29 mouse cellular contexts compared by ENCODE assay signal in the genomic region with DNA sequence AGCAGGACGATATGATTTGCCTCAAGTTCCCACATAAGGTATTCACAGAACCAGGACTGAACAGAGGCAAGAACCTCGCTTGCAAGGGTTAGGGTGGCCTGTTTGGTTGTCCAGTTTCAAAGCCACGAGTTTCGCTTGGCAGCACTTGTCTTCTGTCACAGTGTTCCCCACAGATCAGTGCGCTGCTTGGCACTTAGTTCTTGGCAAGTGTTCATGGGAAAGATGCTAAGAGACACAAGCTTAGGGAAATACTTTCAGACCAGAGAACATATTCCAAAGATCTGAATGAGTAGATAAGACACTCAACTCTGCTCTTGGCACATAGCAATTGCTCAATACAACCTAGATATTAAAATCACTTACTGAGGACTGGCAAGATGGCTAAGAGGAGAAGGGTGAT. TPM values are rescaled to one million over a fixed set of nuclear protein-coding genes. Genes with fewer than 3 reads are reported as not detected.
DNase-seq lines count a peak whose midpoint lies in the region; ATAC-seq and TF ChIP-seq lines count a peak whose summit lies in the region.
"Had no signal": no experiment of that assay in that cellular context is flagged by ENCODE, and none has a peak within 500 bp of the region (broad histone marks: within the 10 kb centered on the region; RNA-seq: fewer than 3 reads in every experiment).

No protein-coding gene starts in this region.

- DNase-seq in cerebellum, postnatal 14 days, result peak; percentile 29 to 42
- no peak for DNase-seq in cerebellum, adult 9-11 months
- DNase-seq in heart, postnatal 10 days, result peak; percentile 27 to 38
- peak; percentile 39 for DNase-seq in lung, postnatal 0 days (ENCODE audit: low spot score)
- DNase-seq in lung, postnatal 4 days, result no peak
- peak; percentile 17 for DNase-seq in skeletal muscle tissue, adult 2 months (ENCODE audit: low read depth, low spot score)
- DNase-seq in testis, postnatal 14 days (ENCODE audit: low spot score), result no peak
- DNase-seq: adrenal gland, postnatal 36 days; cerebellum, adult 11-12 months; kidney, adult 18-20 months; kidney, postnatal 14 days; layer of hippocampus, postnatal 36 days; liver; lung, embryonic 14.5 days; midbrain, embryonic 14.5 days; right cerebral cortex, adult 18-20 months; thymus, postnatal 25 days had no signal

- H3K27ac ChIP-seq in heart, embryonic 12.5 days (ENCODE audit: poor library complexity, severe bottlenecking), result no peak overlapping the region
- no peak overlapping the region for H3K27ac ChIP-seq in lung, postnatal 0 days (ENCODE audit: low read length)
- H3K27ac ChIP-seq: embryonic facial prominence, embryonic 10.5 days; forebrain, embryonic 12.5 days; layer of hippocampus, adult 2 months; neural tube, embryonic 13.5 days had no signal

- no peaks in the 10 kb centered on the region for H3K9me3 ChIP-seq in heart, embryonic 12.5 days (replicated peaks)
- H3K9me3 ChIP-seq in lung, postnatal 0 days (ENCODE audit: low read length), result no peaks in the 10 kb centered on the region
- H3K9me3 ChIP-seq: embryonic facial prominence, embryonic 10.5 days; forebrain, embryonic 12.5 days; G1E; megakaryocyte, embryonic 14.5 days; neural tube, embryonic 13.5 days had no signal

- 0 out of 2 replicates have a peak, but pooled peaks cover 12% of the 10 kb centered on the region for H3K4me1 ChIP-seq in heart, embryonic 12.5 days (replicated peaks)
- H3K4me1 ChIP-seq in lung, postnatal 0 days (ENCODE audit: insufficient read depth, low read depth, low read length), result no peaks in the 10 kb centered on the region
- H3K4me1 ChIP-seq: embryonic facial prominence, embryonic 10.5 days; forebrain, embryonic 12.5 days; neural tube, embryonic 13.5 days had no signal

- H3K9ac ChIP-seq in heart, embryonic 12.5 days, result no peak overlapping the region
- H3K9ac ChIP-seq in lung, postnatal 0 days (replicated peaks; ENCODE audit: low read depth), result no peak overlapping the region
- H3K9ac ChIP-seq: forebrain, embryonic 12.5 days; lung, embryonic 14.5 days; neural tube, embryonic 13.5 days had no signal

- 85% methylated on average over 5 of the region's 5 CpGs for WGBS in heart, embryonic 12.5 days
- 58% methylated on average over 5 of the region's 5 CpGs for WGBS in lung, postnatal 0 days

- H3K27me3 ChIP-seq in heart, embryonic 12.5 days (replicated peaks), result no peaks in the 10 kb centered on the region
- no peaks in the 10 kb centered on the region for H3K27me3 ChIP-seq in lung, postnatal 0 days (replicated peaks; ENCODE audit: insufficient read depth, low read length)
- H3K27me3 ChIP-seq: megakaryocyte, embryonic 14.5 days; neural tube, embryonic 13.5 days had no signal

- no peaks in the 10 kb centered on the region for H3K36me3 ChIP-seq in heart, embryonic 12.5 days
- no peaks in the 10 kb centered on the region for H3K36me3 ChIP-seq in lung, postnatal 0 days (ENCODE audit: insufficient read depth, low read length)
- H3K36me3 ChIP-seq: embryonic facial prominence, embryonic 10.5 days; forebrain, embryonic 12.5 days; G1E; neural tube, embryonic 13.5 days had no signal

- ATAC-seq in heart, embryonic 12.5 days (ENCODE audit: insufficient number of reproducible peaks, low FRiP score), result no peak
- ATAC-seq in lung, postnatal 0 days, result no peak; the same call in 1 of the 2 replicates

- intact Hi-C loops in heart, postnatal 10 days (cut with DNase I), result no loop called here

- no peak for TF ChIP-seq CTCF in lung, postnatal 0 days (IDR thresholded peaks at IDR 0.05)

- no peak overlapping the region for H3K4me2 ChIP-seq in heart, embryonic 12.5 days
- no peak overlapping the region for H3K4me2 ChIP-seq in lung, postnatal 0 days (replicated peaks; ENCODE audit: low read depth, low read length)
- H3K4me2 ChIP-seq: forebrain, embryonic 12.5 days; lung, embryonic 14.5 days; neural tube, embryonic 13.5 days had no signal

- no peak overlapping the region for H3K4me3 ChIP-seq in heart, embryonic 12.5 days
- H3K4me3 ChIP-seq in lung, postnatal 0 days (ENCODE audit: low read depth, low read length), result no peak overlapping the region
- H3K4me3 ChIP-seq: embryonic facial prominence, embryonic 10.5 days; forebrain, embryonic 12.5 days; layer of hippocampus, adult 2 months; megakaryocyte, embryonic 14.5 days; neural tube, embryonic 13.5 days had no signal

- TF ChIP-seq EP300 in lung, postnatal 0 days (IDR thresholded peaks at IDR 0.05), result no peak

RNA-seq across cellular contexts. Expression of gene 1700024P04Rik, which starts 17.8 kb away (rescaled TPM):
- not detected for total RNA-seq in heart, postnatal 10 days (2021)
- not detected in 2 replicates for polyA plus RNA-seq in heart, embryonic 12.5 days (2016; fragmentation: Nextera tagmentation; extraction: Ambion mirVana)
- polyA plus RNA-seq in lung, postnatal 0 days (2015; fragmentation: Nextera tagmentation; extraction: Ambion mirVana), result not detected in 2 replicates
- total RNA-seq: adrenal gland, postnatal 36 days; common myeloid progenitor, adult 5-6 weeks; G1E; gastrocnemius, postnatal 4 days; hematopoietic stem cell, adult 5-6 weeks; layer of hippocampus, adult 2 months; layer of hippocampus, postnatal 36 days; left cerebral cortex, postnatal 25 days had no signal
- polyA plus RNA-seq: embryonic facial prominence, embryonic 10.5 days; forebrain, embryonic 12.5 days; G1E; lung, embryonic 14.5 days; midbrain, embryonic 14.5 days; neural tube, embryonic 13.5 days; small intestine, adult 2 months had no signal

RNA-seq across cellular contexts. Expression of gene Tnpo1, which starts 40.4 kb away (rescaled TPM):
- total RNA-seq in heart, postnatal 10 days (2021), result 10 to 100 TPM; 87.6 to 90.6 TPM
- 54.1 and 58.0 TPM in 2 replicates for polyA plus RNA-seq in heart, embryonic 12.5 days (2016; fragmentation: Nextera tagmentation; extraction: Ambion mirVana)
- 20.3 and 22.6 TPM in 2 replicates for polyA plus RNA-seq in lung, postnatal 0 days (2015; fragmentation: Nextera tagmentation; extraction: Ambion mirVana)

Comparison
In these comparisons a context has a peak if more than half of its experiments do, and no peak if none do; other contexts are left out.
1. DNase-seq: peak in cerebellum, postnatal 14 days (2 of 2), heart, postnatal 10 days (2 of 2), lung, postnatal 0 days (single experiment) and skeletal muscle tissue, adult 2 months (single experiment); none in cerebellum, adult 9-11 months (single experiment), lung, postnatal 4 days (0 of 2) and testis, postnatal 14 days (single experiment).